Mouse (Mus musculus) gastrocnemius, postnatal 14 days (tissue): ENCODE measurements around the gene Reep3. TPM values are rescaled to one million over a fixed set of nuclear protein-coding genes. Genes with fewer than 3 reads are reported as not detected.
"Not testable (repeated sequence)": the region's sequence is repeated elsewhere in the genome, so short reads cannot be mapped to it uniquely, and the experiment has no call there.

ENCODE experiments used
- DNase-seq: peaks from one replicate; pipeline ENCODE4 v3.0.0; 2021; ENCODE audit warnings: mixed read lengths
- intact Hi-C: fragments of 180-260 bp; cut with DNase I; formaldehyde crosslinking; loops from one replicate; pipeline ENCODE4 v1.15.1; 2025; ENCODE audit warnings: low total_unique reads
- total RNA-seq, 2 experiments: library from RNA; stranded (reverse); gene quantifications; 2 replicates each; pipeline ENCODE4 v1.2.3; 2021

Gene Reep3
- total RNA-seq, 2 experiments from 2014 or later, result 16.9 to 18.6 TPM

DNA sequence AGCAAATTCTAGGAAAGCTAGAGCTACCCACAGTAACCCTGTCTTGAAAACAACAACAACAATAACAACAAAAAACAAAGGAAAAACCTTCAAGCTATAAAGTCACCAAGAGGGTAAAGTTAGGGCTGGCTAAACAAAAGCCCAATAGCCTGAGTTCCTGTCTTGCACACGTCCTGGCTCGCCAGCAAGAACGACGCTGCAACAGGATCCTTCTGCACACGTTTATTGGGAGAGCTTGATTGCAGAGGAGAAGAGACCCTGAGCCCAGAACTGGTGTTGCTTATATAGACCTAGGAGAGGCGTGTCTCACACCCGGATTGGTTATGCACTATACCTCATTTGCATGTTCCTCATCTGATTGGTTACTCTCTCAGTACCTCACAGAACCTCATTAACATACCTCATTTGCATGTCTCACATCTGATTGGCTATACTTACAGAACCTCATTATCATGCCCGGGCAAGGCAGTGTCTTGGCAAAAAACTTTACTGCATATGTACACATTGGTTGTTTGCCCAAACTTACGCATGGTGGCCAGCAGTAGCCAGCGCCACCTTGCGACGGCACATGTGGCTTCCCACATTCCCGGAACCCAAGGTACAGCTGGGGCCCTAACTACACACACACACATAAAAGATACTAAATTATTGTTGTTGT lies 95.7 kb downstream of the Reep3 start:
- intact Hi-C loops, DNase-seq: not testable (repeated sequence)

DNA sequence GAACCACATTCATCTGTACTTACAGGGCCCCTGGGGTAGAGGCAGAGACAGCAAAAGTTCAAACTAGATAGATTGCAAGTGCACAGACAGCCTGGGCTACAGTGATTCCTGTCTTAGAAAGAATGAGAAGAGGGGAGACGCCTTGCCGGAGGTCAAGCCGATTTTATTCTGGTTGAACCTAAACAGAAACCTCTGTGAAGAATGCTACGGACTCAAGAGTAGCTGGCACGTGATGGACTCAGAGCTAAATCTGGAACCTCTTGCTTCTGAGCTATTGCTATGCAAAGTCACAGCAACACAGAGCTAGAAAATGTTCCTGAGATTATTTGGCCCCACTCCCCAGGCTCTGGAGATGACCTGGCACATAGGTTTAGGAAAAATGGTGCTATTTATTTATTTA lies 96.6 kb downstream of the Reep3 start:
- no peak for DNase-seq
- intact Hi-C loops, result no loop called here

- intact Hi-C loops, result no loop called here
- no peak for DNase-seq
Observed at GRCm38 (mm10) chr10:66998770-66999169, 98.0 kb downstream of the Reep3 start.

GRCm38 (mm10) chr10:66995181-66995580 lies 101.6 kb downstream of the Reep3 start:
- intact Hi-C loops, result no loop called here
- no peak for DNase-seq

DNA sequence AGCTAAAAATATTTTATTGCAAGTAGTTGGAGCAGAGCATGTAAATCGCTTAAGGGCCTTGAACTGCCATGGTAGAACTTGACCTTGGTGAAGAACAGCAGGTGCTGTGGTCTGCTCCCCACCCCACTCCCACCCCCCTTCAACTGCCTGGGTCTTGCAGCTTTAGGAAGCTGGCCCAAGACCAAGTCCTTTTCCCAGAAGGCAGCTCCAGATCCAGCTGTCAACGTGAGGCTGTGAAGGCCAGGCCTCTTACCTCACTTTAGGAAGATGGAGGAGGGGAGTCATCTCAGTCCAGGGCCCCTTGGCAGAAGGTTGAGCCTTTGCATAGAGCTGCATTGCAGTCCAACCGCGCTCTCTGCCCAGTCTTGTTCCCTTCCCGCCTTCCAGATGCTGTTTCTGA lies 102.3 kb downstream of the Reep3 start:
- intact Hi-C loops, result no loop called here
- no peak for DNase-seq

DNA sequence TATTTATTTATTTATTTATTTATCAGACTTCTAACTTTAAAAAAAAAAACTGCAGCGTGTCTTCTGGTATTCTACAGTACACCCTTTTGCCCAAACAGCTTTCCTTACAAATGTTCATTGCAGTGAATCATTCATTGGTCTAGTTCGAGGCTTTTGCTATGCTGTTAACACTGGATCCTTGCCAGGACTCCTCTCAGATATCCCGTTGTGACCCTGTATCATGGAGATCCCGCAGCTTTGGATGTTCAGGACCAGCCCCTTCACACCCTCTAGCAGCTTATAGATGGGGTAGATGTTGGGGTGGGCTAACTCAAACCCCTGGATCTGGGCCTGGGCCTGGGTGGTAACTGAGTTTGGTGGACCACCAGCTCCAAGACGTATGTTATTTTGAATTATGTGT lies 104.2 kb downstream of the Reep3 start:
- intact Hi-C loops, result no loop called here

GRCm38 (mm10) chr10:66990506-66990905 lies 106.2 kb downstream of the Reep3 start:
- no peak for DNase-seq
- intact Hi-C loops, result no loop called here

More for the DNA sequence above, 104.2 kb downstream of the Reep3 start:
- no peak for DNase-seq

GRCm38 (mm10) chr10:66983043-66983442 lies 113.7 kb downstream of the Reep3 start:
- no peak for DNase-seq
- intact Hi-C loops, result no loop called here

- intact Hi-C loops, result no loop called here
- DNase-seq, result no peak
Observed at GRCm38 (mm10) chr10:66978215-66978614, 118.5 kb downstream of the Reep3 start.

- intact Hi-C loops, result no loop called here
- DNase-seq, result no peak
Observed at GRCm38 (mm10) chr10:66977093-66977492, 119.7 kb downstream of the Reep3 start.

DNA sequence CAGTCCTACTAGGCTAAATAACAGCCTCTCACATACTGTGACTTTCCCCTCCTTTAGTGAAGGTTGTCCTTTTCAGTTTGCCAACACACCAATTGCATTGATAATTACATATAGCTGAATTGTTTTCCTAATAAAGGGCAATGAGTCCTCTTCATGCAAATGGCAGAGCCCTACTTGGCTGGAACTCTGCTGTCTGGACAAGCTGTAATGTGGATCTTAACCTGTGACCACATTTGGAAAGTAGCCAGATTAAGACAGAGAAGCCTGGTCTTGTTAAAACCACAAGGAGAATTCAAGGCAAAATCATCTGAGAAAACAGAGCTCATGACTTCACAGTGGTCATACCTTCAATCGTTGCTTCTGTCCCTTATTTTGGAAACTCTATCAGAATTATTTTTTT lies 121.3 kb downstream of the Reep3 start:
- intact Hi-C loops, result no loop called here
- no peak for DNase-seq

DNA sequence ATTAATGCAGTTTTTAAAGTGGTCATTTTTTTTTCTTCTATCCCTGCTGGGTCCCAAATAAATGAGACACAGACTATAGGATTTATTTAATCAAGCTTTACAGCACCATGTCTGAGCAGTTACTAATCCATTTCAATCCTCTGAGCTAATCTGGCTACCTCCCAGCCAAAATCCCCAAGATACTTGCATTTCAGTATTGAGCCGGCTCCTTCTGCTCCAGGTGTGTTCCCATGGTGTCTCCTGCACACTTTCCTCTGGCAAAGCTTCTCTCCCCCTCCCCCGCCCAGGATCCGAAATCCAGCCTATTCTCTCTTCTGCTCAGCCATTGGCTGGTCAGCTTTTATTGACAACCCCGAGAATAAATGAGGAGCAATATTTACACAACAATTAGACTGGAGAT lies 122.3 kb downstream of the Reep3 start:
- intact Hi-C loops, result no loop called here
- DNase-seq, result no peak

DNA sequence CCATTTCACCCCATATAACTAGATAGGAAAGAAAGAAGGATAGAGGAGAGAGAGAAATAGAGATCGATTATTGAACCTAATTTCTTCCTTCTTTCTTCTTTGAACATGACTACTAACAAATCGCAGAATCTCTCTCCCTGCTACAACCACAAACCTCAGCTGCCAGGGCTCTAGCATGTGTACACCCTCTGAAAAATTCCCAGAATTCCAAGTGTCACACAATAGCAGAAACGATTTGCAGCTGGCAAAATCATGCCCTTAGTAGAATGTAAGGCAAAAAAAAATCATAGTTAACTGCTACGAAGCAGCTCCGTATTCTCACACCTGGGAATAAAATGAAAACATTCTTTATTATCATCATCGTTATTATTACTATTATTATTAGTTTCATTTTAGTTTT lies 122.9 kb downstream of the Reep3 start:
- intact Hi-C loops, result no loop called here
- DNase-seq, result no peak

GRCm38 (mm10) chr10:66973274-66973673 lies 123.5 kb downstream of the Reep3 start:
- intact Hi-C loops, result no loop called here
- no peak for DNase-seq

DNA sequence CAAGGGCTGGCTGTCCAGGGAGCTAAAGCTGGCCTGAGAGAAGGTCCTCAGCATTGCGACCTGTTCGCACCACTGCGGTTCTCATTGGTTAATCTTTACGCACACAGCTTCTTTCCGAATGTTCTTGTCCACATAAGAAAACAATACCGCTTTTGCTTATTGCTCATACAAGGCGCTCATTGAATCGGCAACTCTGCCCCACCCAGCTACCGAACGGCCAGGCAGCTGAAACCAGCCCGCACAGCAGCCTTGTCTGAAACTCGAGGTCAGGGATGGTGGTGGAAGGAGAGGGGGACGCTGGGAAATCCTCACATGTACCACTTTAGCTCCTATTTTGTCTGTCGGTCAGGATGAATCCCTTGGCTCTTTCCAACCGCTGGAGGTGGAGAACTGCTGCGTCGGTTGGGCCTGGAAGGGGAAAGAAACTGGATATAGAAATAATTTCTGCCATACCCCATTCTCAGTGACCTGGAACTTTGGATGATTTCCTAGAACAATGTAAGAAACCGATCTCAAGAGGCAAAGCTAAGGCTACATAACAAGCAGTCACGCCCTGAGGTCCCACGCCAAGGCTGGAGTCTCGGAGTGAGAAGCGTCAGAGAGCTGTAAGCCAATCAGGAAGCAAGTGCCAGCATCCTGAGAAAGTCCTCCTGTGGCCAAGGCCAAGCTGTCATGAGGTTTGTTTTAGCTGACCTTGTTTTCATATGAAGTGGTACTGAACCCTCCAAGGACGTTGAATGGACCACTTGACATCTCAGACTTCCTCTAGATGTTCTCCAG lies 126.2 kb downstream of the Reep3 start:
- intact Hi-C loops, result no loop called here

DNA sequence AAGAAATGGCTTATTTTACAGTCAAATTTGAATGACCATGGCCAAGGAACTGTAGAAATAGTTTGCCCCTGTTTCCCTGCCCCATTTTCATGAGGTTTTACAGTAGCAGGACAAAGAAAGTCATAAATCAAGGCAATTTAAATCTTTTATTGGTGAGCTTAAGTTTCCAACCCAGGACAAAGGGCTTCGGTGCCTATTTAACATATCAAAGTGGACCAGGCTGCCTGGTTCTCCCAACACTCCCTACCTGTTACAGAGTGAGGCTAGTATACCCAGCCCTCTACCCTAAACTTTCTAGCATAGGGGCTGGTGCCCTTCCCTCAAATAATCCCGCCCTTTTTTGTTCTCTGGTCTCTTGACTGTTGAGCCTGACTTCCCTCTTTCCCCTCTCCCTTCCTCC lies 127.2 kb downstream of the Reep3 start:
- no peak for DNase-seq
- intact Hi-C loops, result no loop called here

More for the DNA sequence above, 126.2 kb downstream of the Reep3 start:
- peak; percentile 50 for DNase-seq

- intact Hi-C loops, result no loop called here
- DNase-seq, result no peak
Observed at GRCm38 (mm10) chr10:66969081-66969480, 127.7 kb downstream of the Reep3 start.

GRCm38 (mm10) chr10:66968541-66968940 lies 128.2 kb downstream of the Reep3 start:
- DNase-seq, result no peak
- intact Hi-C loops, result no loop called here

DNA sequence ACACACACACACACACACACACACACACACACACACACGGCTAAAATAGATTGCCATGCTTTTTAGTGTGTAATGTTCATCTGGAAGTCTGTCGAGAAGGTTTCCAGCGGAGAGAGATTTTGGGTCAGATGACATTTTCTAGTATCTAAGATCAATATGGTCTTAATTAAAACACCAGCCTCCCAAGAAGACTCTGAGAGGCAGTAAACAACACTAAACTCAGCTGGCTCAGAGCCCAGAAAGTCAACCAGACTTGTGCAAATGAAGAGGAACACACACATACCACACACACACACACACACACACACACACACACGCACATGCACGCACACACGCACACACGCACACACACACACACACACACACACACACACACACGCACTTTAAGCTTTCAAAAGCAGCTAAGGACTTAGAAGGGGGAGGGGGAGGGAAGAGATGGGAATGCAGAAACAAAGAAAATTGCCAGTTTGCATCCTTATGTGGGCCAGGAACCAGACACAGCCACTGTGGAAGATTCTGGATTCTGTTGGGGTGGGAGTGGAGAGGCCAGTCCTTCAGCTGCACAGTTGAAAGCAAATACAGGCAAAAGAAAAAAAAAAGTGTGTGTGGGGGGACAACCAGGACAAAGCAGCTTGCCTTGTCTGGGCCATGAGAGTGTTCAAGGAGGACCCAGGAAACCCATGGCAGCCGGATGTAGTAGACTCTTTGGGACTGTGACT lies 130.2 kb downstream of the Reep3 start:
- intact Hi-C loops, result no loop called here
- peak; percentile 63 for DNase-seq

DNA sequence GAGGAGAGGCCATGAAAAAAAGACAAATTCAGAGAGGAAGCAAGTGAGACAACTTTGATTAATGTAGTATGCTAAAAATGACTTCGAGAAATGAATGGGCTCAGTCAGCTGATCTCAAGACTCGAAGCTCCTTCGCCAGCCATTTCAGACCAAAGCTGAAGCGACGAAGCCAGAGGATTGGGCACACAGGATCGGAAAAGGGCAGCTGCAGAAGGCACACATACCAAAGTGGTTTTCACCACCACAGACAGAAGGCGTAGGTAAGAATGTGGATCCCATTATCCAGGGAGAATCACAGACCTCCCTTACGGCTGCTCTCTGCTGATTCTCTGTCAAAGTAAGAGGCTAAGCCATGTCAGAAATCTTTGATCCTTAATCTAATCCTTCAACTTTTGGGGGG lies 136.6 kb downstream of the Reep3 start:
- DNase-seq, result no peak
- intact Hi-C loops, result no loop called here
